Mouse (Mus musculus) lung, adult 2 months (tissue): ENCODE measurements around the gene Mif4gd. TPM values are rescaled to one million over a fixed set of nuclear protein-coding genes. Genes with fewer than 3 reads are reported as not detected.
A peak's percentile ranks its signal among the peaks of the same experiment; 100 is the strongest.
"Not testable (repeated sequence)": the region's sequence is repeated elsewhere in the genome, so short reads cannot be mapped to it uniquely, and the experiment has no call there.

Source experiments
- DNase-seq: peaks from one replicate; pipeline ENCODE4 v3.0.0; 2022
- H3K4me1 ChIP-seq: fragments of 200-500 bp; 2 replicates; pipeline ENCODE4 v1.6.1; 2011; ENCODE audit warnings: low read length; ENCODE audit not compliant: control insufficient read depth, insufficient read depth
- H3K4me3 ChIP-seq: fragments of 200-500 bp; replicated peaks from 2 replicates; pipeline ENCODE3; 2011; ENCODE audit warnings: low read depth, mild to moderate bottlenecking, control low read depth, low read length; ENCODE audit errors: extremely low read depth
- CTCF ChIP-seq: fragments of 200-500 bp; IDR thresholded peaks from 2 replicates; pipeline ENCODE4 v1.5.1; 2011; ENCODE audit warnings: mild to moderate bottlenecking, low read length, control low read depth; ENCODE audit not compliant: insufficient read depth
- POLR2A ChIP-seq: fragments of 200-500 bp; IDR thresholded peaks from 2 replicates; pipeline ENCODE4 v1.6.1; 2011; ENCODE audit warnings: low read depth, mild to moderate bottlenecking, control low read depth, low read length, borderline replicate concordance; ENCODE audit errors: extremely low read depth
- WGBS: fragments of 180-500 bp; shearing (Covaris S2); methylation state at CpG from one replicate; pipeline ENCODE4 v1.1.7; 2018; 5-methylcytosine and 5-hydroxymethylcytosine counted together
- polyA plus RNA-seq: library from polyadenylated mRNA; depleted of rRNA; stranded (reverse); fragments of >200 nt; gene quantifications from 2 replicates; pipeline ENCODE4 v1.2.3, GENCODE M21; 2012; rRNA removed

Gene Mif4gd
- polyA plus RNA-seq = 82.0 and 108 TPM in 2 replicates

GRCm38 (mm10) chr11:115612410-115613137, at the start of gene Mif4gd:
Gene Mif4gd, minus strand, starts transcription at chr11:115612969.
- Histone ChIP-seq H3K4me3 (peak within 1 kb of the TSS; percentile 81), H3K4me1 (peaks cover 8% of the 10 kb centered on the region)
- TF ChIP-seq CTCF = no peak
- TF ChIP-seq POLR2A = peak; percentile 59; the same call in 1 of the 2 replicates
- peak; percentile 98 for DNase-seq
- WGBS = under 1% methylated on average over 75 of the region's 80 CpGs

DNA sequence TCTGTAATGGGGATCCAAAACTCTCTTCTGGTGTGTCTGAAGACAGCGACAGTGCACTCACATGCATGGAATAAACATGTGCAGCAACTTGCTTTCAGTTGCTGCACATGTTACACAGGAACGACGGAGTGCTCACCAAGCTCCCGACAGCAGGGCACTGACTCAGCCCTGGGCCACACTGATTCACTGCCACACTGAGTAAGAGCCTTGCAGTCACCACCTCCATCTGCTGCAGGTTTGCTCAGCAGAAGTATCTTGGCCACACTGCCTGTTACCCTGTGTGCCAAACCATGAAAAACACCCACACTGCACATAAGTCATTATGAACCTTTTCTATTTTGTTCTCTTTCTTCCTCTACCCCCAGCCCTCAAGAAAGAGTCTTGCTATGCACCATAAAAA, 47.6 kb upstream of the Mif4gd start:
- 88% methylated on average over 4 of the region's 4 CpGs for WGBS
- Histone ChIP-seq H3K4me1 (no peaks in the 10 kb centered on the region; the same call in 1 of the 2 replicates), H3K4me3 (no peak overlapping the region)
- no peak for TF ChIP-seq CTCF
- no peak for TF ChIP-seq POLR2A
- no peak for DNase-seq

GRCm38 (mm10) chr11:115658521-115658920, 45.8 kb upstream of the Mif4gd start:
- WGBS = 80% methylated on average over 6 of the region's 6 CpGs
- TF ChIP-seq CTCF (no peak), POLR2A (no peak)
- H3K4me1 ChIP-seq = no peaks in the 10 kb centered on the region; the same call in 1 of the 2 replicates
- DNase-seq = no peak
- no peak overlapping the region for H3K4me3 ChIP-seq

DNA sequence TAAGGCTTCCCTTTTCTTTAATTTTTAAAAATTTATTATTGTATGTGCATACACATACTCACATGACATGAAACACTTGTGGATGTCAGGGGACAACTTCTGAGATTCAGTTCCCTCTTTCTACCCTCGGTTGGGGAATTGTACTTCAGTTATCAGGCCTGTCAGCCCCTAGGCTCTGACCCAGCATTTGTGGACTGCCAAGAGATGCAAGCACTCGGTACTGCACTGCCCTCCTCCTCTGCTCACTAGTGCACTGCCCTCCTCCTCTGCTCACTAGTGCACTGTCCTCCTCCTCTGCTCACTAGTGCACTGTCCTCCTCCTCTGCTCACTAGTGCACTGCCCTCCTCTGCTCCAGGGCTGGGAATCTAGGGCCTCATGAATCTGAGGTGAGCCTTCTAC, 41.4 kb upstream of the Mif4gd start:
- no peaks in the 10 kb centered on the region; the same call in 1 of the 2 replicates for H3K4me1 ChIP-seq
- no peak for TF ChIP-seq CTCF
- TF ChIP-seq POLR2A = no peak
- H3K4me3 ChIP-seq = no peak overlapping the region
- no peak for DNase-seq
- 53% methylated on average over 2 of the region's 2 CpGs for WGBS

DNA sequence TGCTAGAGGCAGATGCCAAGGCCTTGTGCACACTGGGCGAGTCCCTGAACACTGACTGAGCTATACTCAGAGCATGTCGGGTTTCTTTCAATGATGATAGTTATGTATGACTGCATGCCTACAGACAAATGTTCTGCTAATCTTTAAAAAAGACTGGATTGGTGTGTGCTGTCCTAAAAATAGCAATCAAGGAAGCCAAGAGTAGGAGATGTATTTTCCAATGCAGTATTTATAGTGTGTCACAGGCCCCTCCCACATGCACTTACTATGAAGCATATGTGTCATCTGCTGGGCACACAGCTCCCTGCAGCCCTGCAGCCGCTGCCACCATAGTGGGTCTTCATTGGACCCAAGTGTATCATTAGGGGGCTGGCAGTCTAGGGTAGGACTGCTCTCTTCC, 40.4 kb upstream of the Mif4gd start:
- no peak for DNase-seq
- no peaks in the 10 kb centered on the region; the same call in 1 of the 2 replicates for H3K4me1 ChIP-seq
- no peak for TF ChIP-seq CTCF
- no peak for TF ChIP-seq POLR2A
- WGBS = 71% methylated on average over 3 of the region's 3 CpGs
- H3K4me3 ChIP-seq = no peak overlapping the region

DNA sequence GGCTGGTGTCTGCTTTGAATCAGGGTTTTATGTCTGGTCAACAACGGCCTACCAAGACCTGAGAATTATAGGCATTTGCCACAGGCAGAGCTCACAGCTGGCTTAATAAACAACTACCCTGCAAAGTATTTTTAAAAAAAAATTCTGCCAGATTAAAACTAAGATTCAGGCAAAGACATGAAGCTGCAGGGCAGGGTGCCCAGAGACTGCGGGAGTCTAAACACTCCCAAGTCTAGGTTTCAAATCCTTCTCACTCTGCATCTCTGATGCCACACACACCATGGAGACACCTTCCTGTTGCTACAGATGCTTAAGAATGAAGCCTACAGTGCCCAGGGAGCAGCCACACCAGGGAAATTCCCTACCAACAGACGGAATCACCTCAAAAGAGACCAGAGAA, 38.9 kb upstream of the Mif4gd start:
- TF ChIP-seq POLR2A (no peak), CTCF (no peak)
- Histone ChIP-seq H3K4me3 (no peak overlapping the region), H3K4me1 (no peaks in the 10 kb centered on the region; the same call in 1 of the 2 replicates)
- 83% methylated on average over 3 of the region's 3 CpGs for WGBS
- no peak for DNase-seq

GRCm38 (mm10) chr11:115649706-115650105, 36.9 kb upstream of the Mif4gd start:
- no peak overlapping the region for H3K4me3 ChIP-seq
- 50% methylated on average over 10 of the region's 10 CpGs for WGBS
- DNase-seq = no peak
- H3K4me1 ChIP-seq = no peaks in the 10 kb centered on the region
- TF ChIP-seq POLR2A = no peak
- no peak for TF ChIP-seq CTCF

DNA sequence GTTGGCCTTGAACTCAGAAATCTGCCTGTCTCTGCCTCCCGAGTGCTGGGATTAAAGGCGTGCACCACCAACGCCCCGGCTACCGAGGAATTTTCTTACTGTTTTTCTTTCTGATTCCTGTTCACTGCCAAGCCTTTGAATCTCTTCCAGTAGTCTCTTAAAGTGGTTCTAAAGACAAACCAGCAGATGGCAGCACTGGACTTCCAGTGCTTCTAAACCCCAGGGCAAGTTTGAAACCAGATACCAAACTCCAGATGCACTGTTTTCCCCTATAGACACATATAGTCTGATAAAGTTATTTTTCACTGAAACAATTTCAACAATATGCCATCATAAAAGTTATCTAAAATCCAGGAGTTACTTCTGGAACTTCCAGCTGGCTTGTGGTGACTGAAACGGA, 34.7 kb upstream of the Mif4gd start:
- TF ChIP-seq POLR2A (no peak), CTCF (peak; percentile 39)
- DNase-seq = peak; percentile 32
- 23% methylated on average over 6 of the region's 6 CpGs for WGBS

DNA sequence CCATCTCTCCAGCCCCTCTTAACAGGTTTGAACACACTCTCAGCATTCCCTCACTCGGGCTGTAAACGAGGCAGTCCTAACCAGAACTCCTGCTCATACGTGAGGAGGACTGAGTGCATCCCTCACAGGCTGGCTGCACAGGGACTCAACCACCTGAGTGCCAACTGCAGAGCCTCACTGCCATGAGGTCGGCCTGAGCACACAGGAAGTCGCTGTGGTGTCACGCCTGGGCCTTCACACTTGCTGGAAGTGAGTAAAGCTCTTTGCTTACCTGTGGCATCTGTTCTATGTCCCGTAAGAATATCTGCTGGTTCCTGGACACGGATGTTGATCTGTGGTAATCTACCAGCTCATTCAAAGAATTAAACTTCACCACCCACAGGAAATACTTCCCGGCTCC, 33.7 kb upstream of the Mif4gd start:
- TF ChIP-seq POLR2A = no peak
- no peak for TF ChIP-seq CTCF
- H3K4me1 ChIP-seq = no peaks in the 10 kb centered on the region
- no peak overlapping the region for H3K4me3 ChIP-seq
- WGBS = 86% methylated on average over 9 of the region's 9 CpGs
- DNase-seq = no peak

More for the DNA sequence above, 34.7 kb upstream of the Mif4gd start:
- Histone ChIP-seq H3K4me3 (no peak overlapping the region), H3K4me1 (no peaks in the 10 kb centered on the region)

GRCm38 (mm10) chr11:115645498-115645897, 32.7 kb upstream of the Mif4gd start:
- 82% methylated on average over 14 of the region's 14 CpGs for WGBS
- not testable (repeated sequence) for H3K4me3 ChIP-seq, DNase-seq, H3K4me1 ChIP-seq
